Mouse (Mus musculus) kidney, embryonic 14.5 days (tissue): Measurements from ENCODE around the gene Strap. TPM values are rescaled to one million over a fixed set of nuclear protein-coding genes. Genes with fewer than 3 reads are reported as not detected.

Source experiments
- ATAC-seq: fragments of 200-750 bp; cut with Nextera tagmentation; 2 replicates; pipeline ENCODE4 v1.8.0; 2017; ENCODE audit warnings: moderate number of reproducible peaks, mild to moderate bottlenecking, moderate TSS enrichment, moderate library complexity; ENCODE audit not compliant: low FRiP score, low TSS enrichment
- H3K27ac ChIP-seq: fragments of 300-500 bp; sonication (generic); 2 replicates; pipeline ENCODE4 v1.5.1; 2014; ENCODE audit warnings: low read depth, mild to moderate bottlenecking, low read length, moderate library complexity, mixed read lengths
- H3K27me3 ChIP-seq: fragments of 300-500 bp; sonication (generic); 2 replicates; pipeline ENCODE4 v1.6.1; 2014; ENCODE audit warnings: mild to moderate bottlenecking, low read length; ENCODE audit not compliant: control insufficient read depth, insufficient read depth
- H3K36me3 ChIP-seq: fragments of 300-500 bp; sonication (generic); 2 replicates; pipeline ENCODE4 v1.6.1; 2014; ENCODE audit warnings: low read length, mixed read lengths; ENCODE audit not compliant: control insufficient read depth, insufficient read depth
- H3K4me1 ChIP-seq: fragments of 300-500 bp; sonication (generic); 2 replicates; pipeline ENCODE4 v1.6.1; 2014; ENCODE audit warnings: low read length, mixed read lengths; ENCODE audit not compliant: control insufficient read depth, insufficient read depth
- H3K4me2 ChIP-seq: fragments of 300-500 bp; sonication (generic); replicated peaks from 2 replicates; pipeline ENCODE4 v1.6.1; 2014; ENCODE audit warnings: low read depth, mild to moderate bottlenecking, low read length
- H3K4me3 ChIP-seq: fragments of 300-500 bp; sonication (generic); 2 replicates; pipeline ENCODE4 v1.5.1; 2014; ENCODE audit warnings: mild to moderate bottlenecking, low read length
- H3K9ac ChIP-seq: fragments of 300-500 bp; sonication (generic); 2 replicates; pipeline ENCODE4 v1.6.1; 2014; ENCODE audit warnings: low read depth, mild to moderate bottlenecking, low read length, moderate library complexity
- H3K9me3 ChIP-seq: fragments of 300-500 bp; sonication (generic); 2 replicates; pipeline ENCODE4 v1.6.1; 2016; ENCODE audit warnings: low read length; ENCODE audit not compliant: control insufficient read depth
- WGBS: fragments of 180-500 bp; shearing (Covaris S2); extraction: QIAGEN DNeasy Blood & Tissue Kit; methylation state at CpG from one replicate; pipeline ENCODE4 v1.1.7; 2014; 5-methylcytosine and 5-hydroxymethylcytosine counted together
- polyA plus RNA-seq: library from polyadenylated mRNA; unstranded; fragments of >200 nt; fragmentation: Nextera tagmentation; extraction: Ambion mirVana; gene quantifications from 2 replicates; pipeline ENCODE4 v1.2.1, GENCODE M21; 2014

Gene Strap
- polyA plus RNA-seq, 1 experiment from 2014 or later = 200 TPM

- H3K9ac ChIP-seq = no peak overlapping the region
- no peaks in the 10 kb centered on the region for H3K9me3 ChIP-seq
- H3K4me1 ChIP-seq = no peaks in the 10 kb centered on the region
- no peak overlapping the region for H3K4me2 ChIP-seq
- no peaks in the 10 kb centered on the region for H3K36me3 ChIP-seq
- H3K4me3 ChIP-seq = no peak overlapping the region
- no peak for ATAC-seq
- no peak overlapping the region for H3K27ac ChIP-seq
- no peaks in the 10 kb centered on the region for H3K27me3 ChIP-seq
- 66% methylated on average over 7 of the region's 7 CpGs for WGBS
Measured at GRCm38 (mm10) chr6:137712654-137713309, 22.1 kb upstream of the Strap start.

GRCm38 (mm10) chr6:137713310-137713664 is 21.6 kb upstream of the Strap start:
- H3K9me3 ChIP-seq = no peaks in the 10 kb centered on the region
- H3K4me1 ChIP-seq = no peaks in the 10 kb centered on the region
- H3K9ac ChIP-seq = no peak overlapping the region
- no peak overlapping the region for H3K27ac ChIP-seq
- 90% methylated on average over 3 of the region's 3 CpGs for WGBS
- H3K36me3 ChIP-seq = no peaks in the 10 kb centered on the region
- H3K4me2 ChIP-seq = no peak overlapping the region
- H3K4me3 ChIP-seq = no peak overlapping the region
- no peak for ATAC-seq
- no peaks in the 10 kb centered on the region for H3K27me3 ChIP-seq

DNA sequence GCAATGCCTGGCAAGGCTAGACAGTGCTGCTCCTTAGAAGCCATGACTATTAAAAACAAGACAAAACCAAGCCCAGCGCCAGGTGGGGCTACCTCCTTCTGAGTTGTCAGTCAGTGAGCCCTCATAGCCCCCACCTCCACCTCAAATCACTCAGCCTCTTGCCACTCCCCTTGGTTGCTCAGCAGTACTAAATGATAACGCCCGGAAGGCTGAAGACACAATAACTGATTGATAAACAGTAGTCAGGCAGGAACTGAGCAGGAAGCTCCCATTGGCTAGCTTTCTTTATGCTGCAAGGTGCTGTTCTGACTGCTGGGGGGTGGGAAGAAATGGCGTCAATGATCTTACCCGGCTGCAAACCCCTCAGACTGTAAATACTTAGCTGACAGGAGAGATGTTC is 18.1 kb upstream of the Strap start:
- Histone ChIP-seq H3K4me3 (no peak overlapping the region), H3K9ac (no peak overlapping the region), H3K4me1 (no peaks in the 10 kb centered on the region), H3K27me3 (no peaks in the 10 kb centered on the region), H3K27ac (no peak overlapping the region), H3K9me3 (no peaks in the 10 kb centered on the region), H3K4me2 (no peak overlapping the region), H3K36me3 (no peaks in the 10 kb centered on the region)
- WGBS = 66% methylated on average over 5 of the region's 5 CpGs
- no peak for ATAC-seq

DNA sequence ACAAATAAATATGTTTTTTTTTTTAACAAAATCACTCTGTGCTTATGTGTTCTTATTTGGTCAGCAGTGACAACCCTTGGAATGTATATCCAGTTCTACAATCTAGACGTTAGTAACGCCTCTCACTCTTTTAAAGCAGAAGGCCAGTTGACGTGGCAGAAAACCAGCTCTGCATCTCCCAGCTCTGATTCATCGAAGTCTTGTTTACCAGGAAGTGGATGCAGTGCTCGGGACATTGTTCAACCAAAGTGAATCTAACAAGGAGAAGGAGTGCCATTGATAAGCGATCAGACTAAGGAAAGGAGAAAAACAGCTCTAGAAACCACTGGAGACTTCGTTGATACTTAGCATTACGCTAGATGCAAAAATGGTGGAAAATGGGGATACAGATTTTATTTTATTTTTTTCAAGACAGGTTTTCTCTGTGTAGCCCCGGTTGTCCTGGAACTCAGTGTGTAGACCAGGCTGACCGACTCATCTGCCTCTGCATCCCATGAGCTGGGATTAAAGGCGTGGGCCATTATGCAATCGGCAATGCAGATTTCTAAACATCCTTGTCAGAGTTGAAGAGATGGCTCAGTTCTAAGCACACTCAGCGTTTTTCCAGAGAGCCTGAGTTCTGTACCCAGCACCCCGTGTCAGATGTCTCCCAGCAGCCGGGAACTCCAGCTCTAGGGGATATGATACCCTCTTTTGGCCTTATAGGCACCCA is 12.5 kb upstream of the Strap start:
- no peaks in the 10 kb centered on the region for H3K4me1 ChIP-seq
- 91% methylated on average over 15 of the region's 15 CpGs for WGBS
- no peak overlapping the region for H3K27ac ChIP-seq
- ATAC-seq = no peak
- no peak overlapping the region for H3K4me2 ChIP-seq
- H3K27me3 ChIP-seq = no peaks in the 10 kb centered on the region
- H3K9ac ChIP-seq = no peak overlapping the region
- no peaks in the 10 kb centered on the region for H3K36me3 ChIP-seq
- H3K4me3 ChIP-seq = no peak overlapping the region
- H3K9me3 ChIP-seq = no peaks in the 10 kb centered on the region

DNA sequence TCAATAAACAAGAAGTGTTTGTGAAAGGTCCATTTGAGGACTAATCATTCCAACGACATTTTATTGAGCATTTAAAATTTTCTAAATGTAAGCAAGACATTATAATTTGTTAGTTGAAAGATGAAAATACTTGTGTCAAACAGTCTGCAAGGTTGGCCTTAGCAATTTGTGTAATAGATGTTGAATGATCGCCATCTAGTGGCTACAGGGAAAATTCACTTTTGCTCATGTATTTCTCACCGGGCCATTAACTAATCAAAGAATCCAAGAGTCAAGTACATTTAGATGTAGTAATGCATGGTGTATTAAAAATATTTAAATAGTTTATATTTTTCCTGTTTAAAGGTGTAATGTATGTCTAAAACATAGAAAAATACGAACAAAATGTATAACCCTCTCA is 11.0 kb upstream of the Strap start:
- H3K4me1 ChIP-seq = no peaks in the 10 kb centered on the region
- H3K27ac ChIP-seq = no peak overlapping the region
- no peaks in the 10 kb centered on the region for H3K27me3 ChIP-seq
- H3K36me3 ChIP-seq = no peaks in the 10 kb centered on the region
- H3K4me2 ChIP-seq = no peak overlapping the region
- H3K9ac ChIP-seq = no peak overlapping the region
- ATAC-seq = no peak
- H3K9me3 ChIP-seq = no peaks in the 10 kb centered on the region
- WGBS = 5% methylated on average over 4 of the region's 4 CpGs
- H3K4me3 ChIP-seq = no peak overlapping the region

DNA sequence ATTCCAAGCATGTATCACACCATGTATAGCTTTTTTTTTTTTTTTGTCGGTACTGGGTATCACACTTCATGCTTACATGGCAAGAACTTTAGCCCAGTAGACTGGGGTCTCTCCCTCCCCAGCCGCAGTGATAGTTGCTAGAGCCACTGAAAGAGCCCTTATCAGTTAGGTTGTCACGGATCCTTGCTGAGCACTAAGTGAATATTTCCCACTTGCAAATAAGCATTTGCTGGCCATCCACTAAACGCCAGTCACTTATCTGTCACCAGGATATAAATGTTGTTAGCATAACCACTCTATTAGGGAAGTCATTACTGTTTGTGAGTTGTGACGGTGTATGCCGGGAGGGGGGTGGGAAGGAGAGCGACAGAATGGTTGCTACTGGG is 425 bp upstream of the Strap start:
- H3K27ac ChIP-seq = no peak overlapping the region
- H3K9ac ChIP-seq = peak overlapping the region; percentile 95; the same call in 1 of the 2 replicates
- peaks cover 10% of the 10 kb centered on the region for H3K36me3 ChIP-seq
- H3K27me3 ChIP-seq = no peaks in the 10 kb centered on the region; the same call in 1 of the 2 replicates
- peaks cover 8% of the 10 kb centered on the region for H3K4me1 ChIP-seq
- ATAC-seq = peak; percentile 3; the same call in 1 of the 2 replicates
- no peaks in the 10 kb centered on the region for H3K9me3 ChIP-seq
- WGBS = 8% methylated on average over 7 of the region's 7 CpGs
- H3K4me3 ChIP-seq = peak overlapping the region; percentile 95
- peak overlapping the region; percentile 69 for H3K4me2 ChIP-seq

DNA sequence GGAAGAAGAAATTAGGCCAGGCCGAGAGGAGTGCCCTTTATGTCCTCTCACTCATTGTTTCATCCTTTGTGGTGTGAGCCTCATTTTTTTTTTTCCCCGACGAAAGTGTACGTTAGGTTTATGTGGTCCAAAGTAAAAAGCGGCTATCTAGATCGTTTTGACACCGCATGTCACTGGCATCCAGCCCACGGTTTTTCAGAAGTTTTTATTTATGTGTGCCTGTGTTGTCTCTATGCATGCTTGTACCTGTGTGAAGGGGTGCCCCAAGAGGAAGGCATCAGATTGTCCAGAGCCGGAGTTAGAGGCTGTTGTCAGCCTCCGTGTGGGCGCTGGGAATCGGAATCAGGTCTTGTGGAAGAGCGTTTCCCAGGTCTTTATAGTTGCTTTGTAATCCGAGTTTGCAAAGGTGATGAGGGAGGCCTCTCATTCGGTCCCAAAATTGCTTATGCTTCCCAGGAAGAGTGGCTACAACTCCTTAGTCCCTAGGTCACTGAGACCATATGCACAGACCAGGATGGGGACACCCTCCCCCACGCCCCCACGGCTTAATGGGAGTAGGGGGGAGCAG is 877 bp downstream of the Strap start:
- Histone ChIP-seq H3K36me3 (peaks cover 23% of the 10 kb centered on the region), H3K4me1 (peaks cover 8% of the 10 kb centered on the region), H3K9me3 (no peaks in the 10 kb centered on the region), H3K4me3 (peak overlapping the region; percentile 95), H3K9ac (peak overlapping the region; percentile 95), H3K27ac (no peak overlapping the region; the same call in 1 of the 2 replicates), H3K27me3 (no peaks in the 10 kb centered on the region; the same call in 1 of the 2 replicates), H3K4me2 (peak overlapping the region; percentile 69)
- 4% methylated on average over 17 of the region's 17 CpGs for WGBS
- ATAC-seq = no peak

DNA sequence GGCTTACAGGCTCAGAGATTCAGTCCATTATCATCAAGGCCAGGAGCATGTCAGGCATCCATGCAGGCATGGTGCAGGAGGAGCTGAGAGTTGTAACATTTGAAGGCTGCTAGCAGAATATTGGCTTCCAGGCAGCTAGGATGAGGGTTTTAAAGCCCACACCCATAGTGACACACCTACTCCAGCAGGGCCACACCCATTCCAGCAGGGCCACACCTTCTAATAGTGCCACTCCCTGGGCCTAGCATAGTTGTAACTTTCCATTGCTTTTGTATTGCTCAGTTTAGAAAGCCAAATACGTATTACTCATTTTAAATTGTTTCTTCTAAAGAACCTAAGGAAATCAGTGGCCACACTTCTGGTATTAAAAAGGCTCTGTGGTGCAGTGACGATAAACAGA is 6.1 kb downstream of the Strap start:
- WGBS = 98% methylated on average over 2 of the region's 2 CpGs
- peaks cover 74% of the 10 kb centered on the region for H3K36me3 ChIP-seq

GRCm38 (mm10) chr6:137744700-137745099 is 9.8 kb downstream of the Strap start:
- Histone ChIP-seq H3K9me3 (no peaks in the 10 kb centered on the region), H3K36me3 (peaks cover 86% of the 10 kb centered on the region), H3K27me3 (no peaks in the 10 kb centered on the region), H3K4me1 (no peaks in the 10 kb centered on the region), H3K4me3 (no peak overlapping the region), H3K9ac (no peak overlapping the region), H3K27ac (no peak overlapping the region), H3K4me2 (no peak overlapping the region)
- 71% methylated on average over 4 of the region's 4 CpGs for WGBS
- ATAC-seq = no peak

More for the DNA sequence above, 6.1 kb downstream of the Strap start:
- no peak overlapping the region for H3K4me3 ChIP-seq
- no peak for ATAC-seq
- H3K27ac ChIP-seq = no peak overlapping the region
- H3K27me3 ChIP-seq = no peaks in the 10 kb centered on the region
- H3K9me3 ChIP-seq = no peaks in the 10 kb centered on the region
- H3K9ac ChIP-seq = no peak overlapping the region
- no peak overlapping the region for H3K4me2 ChIP-seq
- H3K4me1 ChIP-seq = peaks cover 7% of the 10 kb centered on the region
